Mouse (Mus musculus): ENCODE results near the gene Top3a. TPM values are rescaled to one million over a fixed set of nuclear protein-coding genes. Genes with fewer than 3 reads are reported as not detected.
A peak's percentile ranks its signal among the peaks of the same experiment; 100 is the strongest.

The Top3a gene
- polyA plus RNA-seq, 1 experiment from 2014 or later, result 4.3 TPM

DNA sequence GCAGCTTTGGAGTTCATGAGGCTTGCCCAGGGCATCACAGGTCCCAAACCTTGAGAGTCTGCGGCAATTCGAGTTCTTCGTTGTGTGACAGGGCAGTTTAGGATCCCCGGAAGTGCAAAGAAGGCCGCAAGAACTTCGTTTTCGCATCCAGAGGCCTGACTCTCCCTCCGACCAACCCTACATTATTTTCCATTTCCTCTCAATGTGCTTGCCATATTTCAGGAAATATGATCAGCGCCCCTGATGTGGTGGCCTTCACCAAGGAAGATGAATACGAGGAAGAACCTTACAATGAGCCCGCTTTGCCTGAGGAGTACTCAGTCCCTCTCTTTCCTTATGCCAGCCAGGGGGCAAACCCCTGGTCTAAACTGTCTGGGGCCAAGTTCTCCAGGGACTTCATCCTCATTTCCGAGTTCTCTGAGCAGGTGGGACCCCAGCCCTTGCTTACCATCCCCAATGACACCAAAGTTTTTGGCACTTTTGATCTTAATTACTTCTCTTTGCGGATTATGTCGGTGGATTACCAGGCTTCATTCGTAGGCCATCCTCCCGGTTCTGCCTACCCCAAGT, 721 bp upstream of the Top3a start:
- Histone ChIP-seq H3K27me3 (ENCODE audit: control insufficient read depth, insufficient read depth, low read length) (no peaks in the 10 kb centered on the region), H3K36me3 (ENCODE audit: control insufficient read depth, insufficient read depth, low read length) (no peaks in the 10 kb centered on the region), H3K4me3 (ENCODE audit: low read depth, low read length) (peak overlapping the region; percentile 82), H3K4me1 (replicated peaks; ENCODE audit: control insufficient read depth, insufficient read depth) (peaks cover 18% of the 10 kb centered on the region), H3K27ac (replicated peaks) (peak overlapping the region; percentile 95), H3K9me3 (ENCODE audit: control insufficient read depth, low read length) (no peaks in the 10 kb centered on the region), H3K9ac (ENCODE audit: low read length) (peak overlapping the region; percentile 87), H3K4me2 (replicated peaks; ENCODE audit: low read depth) (peak overlapping the region; percentile 96)
- WGBS, result 26% methylated on average over 16 of the region's 16 CpGs
- no peak for TF ChIP-seq CTCF (IDR thresholded peaks at IDR 0.05; ENCODE audit: low read depth)
- no peak for TF ChIP-seq EP300 (optimal IDR thresholded peaks at IDR 0.05)
- DNase-seq (ENCODE audit: low spot score) (no peak), ATAC-seq (ENCODE audit: low FRiP score, low TSS enrichment) (no peak)

DNA sequence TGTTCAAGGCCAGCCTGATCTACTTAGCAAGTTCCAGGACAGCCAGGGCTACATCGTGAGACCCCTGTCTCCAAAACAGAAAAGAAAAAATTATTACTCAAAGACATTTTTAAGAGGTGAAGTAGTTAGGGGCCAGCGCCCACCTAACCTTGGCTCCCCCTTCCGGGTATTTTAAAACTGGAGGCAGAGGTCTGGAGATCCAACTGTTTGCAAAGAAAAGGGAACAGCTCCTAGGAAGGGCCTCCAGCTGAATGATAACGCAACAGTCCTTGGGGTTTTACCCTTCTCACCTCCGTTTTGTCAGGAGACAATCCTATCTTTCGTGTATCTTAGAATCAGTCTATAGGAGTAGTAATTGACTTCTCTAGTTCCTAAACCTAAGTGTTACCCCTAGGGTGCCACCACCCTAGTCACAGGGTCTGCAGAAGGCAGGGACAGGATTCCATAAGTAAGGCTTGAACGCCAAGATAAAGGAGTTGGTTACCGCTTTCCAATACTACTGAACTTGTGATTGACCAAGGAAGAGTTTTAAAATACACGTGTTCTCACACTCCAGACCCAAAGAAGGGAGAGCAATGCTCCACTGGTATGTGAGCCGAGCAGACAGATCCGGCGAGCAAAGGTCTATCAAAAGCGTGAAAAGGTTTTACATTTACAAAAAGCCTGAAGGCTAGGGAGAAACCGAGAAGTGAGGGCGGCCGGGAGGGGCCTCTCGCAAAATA, 897 bp downstream of the Top3a start:
- Histone ChIP-seq H3K4me3 (ENCODE audit: low read depth, low read length) (peak overlapping the region; percentile 82), H3K4me1 (replicated peaks; ENCODE audit: control insufficient read depth, insufficient read depth) (peaks cover 15% of the 10 kb centered on the region), H3K4me2 (replicated peaks; ENCODE audit: low read depth) (peak overlapping the region; percentile 96), H3K9me3 (ENCODE audit: control insufficient read depth, low read length) (no peaks in the 10 kb centered on the region), H3K36me3 (ENCODE audit: control insufficient read depth, insufficient read depth, low read length) (no peaks in the 10 kb centered on the region), H3K27ac (replicated peaks) (peak overlapping the region; percentile 95), H3K27me3 (ENCODE audit: control insufficient read depth, insufficient read depth, low read length) (no peaks in the 10 kb centered on the region), H3K9ac (ENCODE audit: low read length) (peak overlapping the region; percentile 87)
- DNase-seq (ENCODE audit: low spot score), result no peak
- TF ChIP-seq CTCF (IDR thresholded peaks at IDR 0.05; ENCODE audit: low read depth), result no peak
- no peak for TF ChIP-seq EP300 (optimal IDR thresholded peaks at IDR 0.05)
- WGBS, result 3% methylated on average over 17 of the region's 17 CpGs
- no peak for ATAC-seq (ENCODE audit: low FRiP score, low TSS enrichment)

DNA sequence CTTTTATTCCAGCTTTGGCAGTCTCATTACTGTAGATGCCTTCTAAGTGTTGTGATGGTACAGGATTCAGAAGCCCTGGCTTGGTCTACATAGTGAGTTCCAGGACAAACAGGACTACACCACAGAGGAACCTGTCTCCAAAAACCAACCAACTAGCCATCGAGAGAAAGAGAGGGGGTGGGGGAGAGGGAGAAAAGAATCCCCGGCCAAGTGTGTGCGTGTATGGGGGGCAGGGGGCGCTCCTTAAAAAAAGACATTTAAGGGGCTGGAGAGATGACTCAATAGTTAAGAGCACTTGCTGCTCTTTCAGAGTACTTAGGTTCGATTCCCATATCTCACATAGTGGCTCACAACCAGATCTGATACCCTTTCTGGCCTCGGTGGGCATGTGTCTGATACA, 1.6 kb downstream of the Top3a start:
- WGBS, result 40% methylated on average over 6 of the region's 6 CpGs
- no peak for DNase-seq (ENCODE audit: low spot score)
- ATAC-seq (ENCODE audit: low FRiP score, low TSS enrichment), result no peak
- Histone ChIP-seq H3K9ac (ENCODE audit: low read length) (no peak overlapping the region), H3K4me2 (replicated peaks; ENCODE audit: low read depth) (peak overlapping the region; percentile 96), H3K4me1 (replicated peaks; ENCODE audit: control insufficient read depth, insufficient read depth) (peaks cover 15% of the 10 kb centered on the region), H3K27ac (replicated peaks) (no peak overlapping the region), H3K27me3 (ENCODE audit: control insufficient read depth, insufficient read depth, low read length) (no peaks in the 10 kb centered on the region), H3K36me3 (ENCODE audit: control insufficient read depth, insufficient read depth, low read length) (no peaks in the 10 kb centered on the region), H3K4me3 (ENCODE audit: low read depth, low read length) (no peak overlapping the region), H3K9me3 (ENCODE audit: control insufficient read depth, low read length) (no peaks in the 10 kb centered on the region)
- TF ChIP-seq CTCF (IDR thresholded peaks at IDR 0.05; ENCODE audit: low read depth), result no peak
- TF ChIP-seq EP300 (optimal IDR thresholded peaks at IDR 0.05), result no peak

DNA sequence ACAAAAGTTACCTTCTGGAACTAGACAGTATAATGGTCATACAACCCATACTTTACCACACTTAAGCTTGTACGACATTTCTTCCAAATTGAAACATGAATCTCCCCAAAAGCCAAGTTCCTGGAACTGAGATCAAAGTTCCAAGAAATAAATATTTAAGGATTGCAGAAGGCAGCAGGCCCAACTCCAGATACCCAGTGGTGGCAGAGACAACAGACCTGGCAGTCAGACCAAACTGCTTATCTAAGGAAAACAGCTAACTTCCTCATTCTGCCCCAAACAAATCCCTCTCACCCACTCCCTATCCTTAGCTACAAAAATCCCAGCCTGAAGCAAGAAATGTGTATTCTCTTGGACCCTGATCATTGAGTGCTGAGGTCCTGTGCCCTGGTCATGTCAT, 2.3 kb downstream of the Top3a start:
- Histone ChIP-seq H3K4me1 (replicated peaks; ENCODE audit: control insufficient read depth, insufficient read depth) (peaks cover 8% of the 10 kb centered on the region), H3K9me3 (ENCODE audit: control insufficient read depth, low read length) (no peaks in the 10 kb centered on the region), H3K9ac (ENCODE audit: low read length) (no peak overlapping the region), H3K36me3 (ENCODE audit: control insufficient read depth, insufficient read depth, low read length) (no peaks in the 10 kb centered on the region), H3K4me2 (replicated peaks; ENCODE audit: low read depth) (no peak overlapping the region), H3K27ac (replicated peaks) (no peak overlapping the region), H3K27me3 (ENCODE audit: control insufficient read depth, insufficient read depth, low read length) (no peaks in the 10 kb centered on the region), H3K4me3 (ENCODE audit: low read depth, low read length) (no peak overlapping the region)
- DNase-seq (ENCODE audit: low spot score) (no peak), ATAC-seq (ENCODE audit: low FRiP score, low TSS enrichment) (no peak)
- WGBS, result 48% methylated on average over 1 of the region's 1 CpGs
- TF ChIP-seq EP300 (optimal IDR thresholded peaks at IDR 0.05) (no peak), CTCF (IDR thresholded peaks at IDR 0.05; ENCODE audit: low read depth) (no peak)

DNA sequence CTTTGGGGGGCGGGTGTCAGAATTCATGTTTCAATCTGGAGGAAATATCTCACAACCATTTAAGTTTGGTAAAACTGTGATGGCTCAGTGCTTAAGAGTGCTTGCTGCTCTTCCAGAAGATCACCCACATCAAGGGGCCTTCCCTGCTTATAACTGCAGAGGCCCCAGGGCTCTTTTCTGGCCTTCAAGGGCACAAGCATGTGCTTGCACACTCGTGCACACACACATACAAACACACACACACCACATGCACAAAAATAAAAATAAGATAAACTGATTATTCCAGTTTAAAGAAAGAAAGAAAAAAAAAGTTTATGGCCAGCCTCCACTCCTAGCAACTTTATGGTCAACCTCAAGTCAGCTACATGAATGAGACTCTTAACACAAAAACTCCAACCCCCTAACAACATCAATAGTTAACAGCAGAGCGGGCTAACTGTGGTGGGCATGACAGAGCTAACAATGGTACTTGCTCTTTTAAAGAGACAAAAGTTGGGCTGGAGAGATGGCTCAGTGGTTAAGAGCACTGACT, 2.9 kb downstream of the Top3a start:
- DNase-seq (ENCODE audit: low spot score) (no peak), ATAC-seq (ENCODE audit: low FRiP score, low TSS enrichment) (no peak)
- TF ChIP-seq CTCF (IDR thresholded peaks at IDR 0.05; ENCODE audit: low read depth), result no peak
- TF ChIP-seq EP300 (optimal IDR thresholded peaks at IDR 0.05), result no peak
- no peak overlapping the region for H3K4me3 ChIP-seq (ENCODE audit: low read depth, low read length)
- H3K9ac ChIP-seq (ENCODE audit: low read length), result no peak overlapping the region
- H3K27me3 ChIP-seq (ENCODE audit: control insufficient read depth, insufficient read depth, low read length), result no peaks in the 10 kb centered on the region
- no peak overlapping the region for H3K27ac ChIP-seq (replicated peaks)
- H3K4me2 ChIP-seq (replicated peaks; ENCODE audit: low read depth), result no peak overlapping the region
- no peaks in the 10 kb centered on the region for H3K36me3 ChIP-seq (ENCODE audit: control insufficient read depth, insufficient read depth, low read length)
- WGBS, result 88% methylated on average over 3 of the region's 3 CpGs
- peaks cover 6% of the 10 kb centered on the region; the same call in 1 of the 2 replicates for H3K4me1 ChIP-seq (replicated peaks; ENCODE audit: control insufficient read depth, insufficient read depth)
- no peaks in the 10 kb centered on the region for H3K9me3 ChIP-seq (ENCODE audit: control insufficient read depth, low read length)

DNA sequence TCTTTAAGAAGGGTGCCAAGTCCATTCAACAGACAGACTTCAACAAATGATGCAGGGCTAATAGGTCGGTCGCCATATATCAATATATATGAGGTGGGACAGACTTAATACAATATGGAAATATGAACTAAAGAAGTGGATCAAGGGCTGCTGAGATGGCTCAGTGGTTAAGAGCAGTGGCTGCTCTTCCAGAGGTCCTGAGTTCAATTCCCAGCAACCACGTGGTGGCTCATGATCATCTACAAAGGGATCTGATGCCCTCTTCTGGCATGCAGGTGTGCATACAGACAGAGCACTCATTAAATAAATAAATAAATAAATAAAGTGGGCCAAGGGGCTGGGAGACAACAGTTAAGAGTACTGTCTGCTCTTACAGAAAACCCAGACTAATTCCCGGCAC, 5.0 kb downstream of the Top3a start:
- Histone ChIP-seq H3K4me3 (ENCODE audit: low read depth, low read length) (no peak overlapping the region), H3K27ac (replicated peaks) (no peak overlapping the region), H3K9me3 (ENCODE audit: control insufficient read depth, low read length) (no peaks in the 10 kb centered on the region), H3K4me2 (replicated peaks; ENCODE audit: low read depth) (no peak overlapping the region), H3K4me1 (replicated peaks; ENCODE audit: control insufficient read depth, insufficient read depth) (0 out of 2 replicates have a peak, but pooled peaks cover 6% of the 10 kb centered on the region), H3K9ac (ENCODE audit: low read length) (no peak overlapping the region), H3K36me3 (ENCODE audit: control insufficient read depth, insufficient read depth, low read length) (no peaks in the 10 kb centered on the region), H3K27me3 (ENCODE audit: control insufficient read depth, insufficient read depth, low read length) (no peaks in the 10 kb centered on the region)
- no peak for ATAC-seq (ENCODE audit: low FRiP score, low TSS enrichment)
- DNase-seq (ENCODE audit: low spot score), result no peak
- WGBS, result 86% methylated on average over 4 of the region's 4 CpGs
- no peak for TF ChIP-seq EP300 (optimal IDR thresholded peaks at IDR 0.05)
- peak; percentile 32 for TF ChIP-seq CTCF (IDR thresholded peaks at IDR 0.05; ENCODE audit: low read depth)

Data from stomach, postnatal 0 days (tissue).